Mouse (Mus musculus) forebrain, postnatal 0 days (tissue): ENCODE data around the gene Slc25a23. TPM values are rescaled to one million over a fixed set of nuclear protein-coding genes. Genes with fewer than 3 reads are reported as not detected.

Experiments used
- ATAC-seq: fragments of 200-750 bp; cut with Nextera tagmentation; 2 replicates; pipeline ENCODE4 v1.8.0; 2017; ENCODE audit warnings: mild to moderate bottlenecking, moderate library complexity
- DNase-seq: peaks from one replicate; pipeline ENCODE4 v3.0.0-alpha.2; 2015
- H3K27ac ChIP-seq: fragments of 300-500 bp; sonication (generic); 2 replicates; pipeline ENCODE4 v1.5.1; 2014; ENCODE audit warnings: low read depth, mild to moderate bottlenecking, antibody characterized with exemption, low read length, moderate library complexity, mixed read lengths
- H3K27me3 ChIP-seq: fragments of 300-500 bp; sonication (generic); 2 replicates; pipeline ENCODE4 v1.6.1; 2014; ENCODE audit warnings: mild to moderate bottlenecking, low read length, mixed read lengths; ENCODE audit not compliant: insufficient read depth
- H3K36me3 ChIP-seq: fragments of 300-500 bp; sonication (generic); 2 replicates; pipeline ENCODE4 v1.6.1; 2014; ENCODE audit warnings: mild to moderate bottlenecking, moderate library complexity; ENCODE audit not compliant: insufficient read depth
- H3K4me1 ChIP-seq: fragments of 300-500 bp; sonication (generic); 2 replicates; pipeline ENCODE4 v1.6.1; 2014; ENCODE audit warnings: antibody characterized with exemption; ENCODE audit not compliant: insufficient read depth
- H3K4me2 ChIP-seq: fragments of 300-500 bp; sonication (generic); 2 replicates; pipeline ENCODE4 v1.6.1; 2014; ENCODE audit warnings: low read depth, mild to moderate bottlenecking, moderate library complexity
- H3K4me3 ChIP-seq: fragments of 300-500 bp; sonication (generic); 2 replicates; pipeline ENCODE4 v1.5.1; 2014; ENCODE audit warnings: low read depth, low read length, mixed read lengths
- H3K9ac ChIP-seq: fragments of 300-500 bp; sonication (generic); 2 replicates; pipeline ENCODE4 v1.6.1; 2014; ENCODE audit warnings: mild to moderate bottlenecking
- H3K9me3 ChIP-seq: fragments of 300-500 bp; sonication (generic); 2 replicates; pipeline ENCODE4 v1.6.1; 2016; ENCODE audit warnings: low read length
- CTCF ChIP-seq: sonication (generic); IDR thresholded peaks from 2 replicates; pipeline ENCODE4 v1.5.1; 2016; ENCODE audit warnings: antibody characterized with exemption, control low read depth, low read depth
- WGBS: fragments of 180-500 bp; shearing (Covaris S2); extraction: QIAGEN DNeasy Blood & Tissue Kit; methylation state at CpG from one replicate; pipeline ENCODE4 v1.1.7; 2014; 5-methylcytosine and 5-hydroxymethylcytosine counted together
- polyA plus RNA-seq: library from polyadenylated mRNA; unstranded; fragments of >200 nt; fragmentation: Nextera tagmentation; extraction: Ambion mirVana; gene quantifications from 2 replicates; pipeline ENCODE4 v1.2.1, GENCODE M21; 2015
- total RNA-seq: library from RNA; depleted of rRNA; stranded (reverse); fragments of >200 nt; gene quantifications from 2 replicates; pipeline ENCODE4 v1.2.3, GENCODE M21; 2014

Gene Slc25a23
- total and polyA plus RNA-seq, 2 experiments from 2014 or later = 43.2 to 101 TPM

- TF ChIP-seq CTCF = no peak
- ATAC-seq = no peak
- Histone ChIP-seq H3K27me3 (no peaks in the 10 kb centered on the region), H3K4me1 (no peaks in the 10 kb centered on the region), H3K4me2 (no peak overlapping the region), H3K4me3 (no peak overlapping the region), H3K9ac (no peak overlapping the region), H3K9me3 (no peaks in the 10 kb centered on the region), H3K27ac (no peak overlapping the region), H3K36me3 (peaks cover 64% of the 10 kb centered on the region)
- DNase-seq = no peak
- 89% methylated on average over 5 of the region's 5 CpGs for WGBS
Observed at GRCm38 (mm10) chr17:57020960-57021359, 38.7 kb downstream of the Slc25a23 start.

- H3K9me3 ChIP-seq = no peaks in the 10 kb centered on the region
- peaks cover 51% of the 10 kb centered on the region for H3K36me3 ChIP-seq
- DNase-seq (no peak), ATAC-seq (no peak)
- no peak overlapping the region for H3K9ac ChIP-seq
- 81% methylated on average over 2 of the region's 2 CpGs for WGBS
- H3K4me3 ChIP-seq = no peak overlapping the region
- TF ChIP-seq CTCF = no peak
- no peak overlapping the region for H3K4me2 ChIP-seq
- no peaks in the 10 kb centered on the region for H3K4me1 ChIP-seq
- H3K27ac ChIP-seq = no peak overlapping the region
- H3K27me3 ChIP-seq = no peaks in the 10 kb centered on the region
Observed at GRCm38 (mm10) chr17:57019693-57020092, 40.0 kb downstream of the Slc25a23 start.

DNA sequence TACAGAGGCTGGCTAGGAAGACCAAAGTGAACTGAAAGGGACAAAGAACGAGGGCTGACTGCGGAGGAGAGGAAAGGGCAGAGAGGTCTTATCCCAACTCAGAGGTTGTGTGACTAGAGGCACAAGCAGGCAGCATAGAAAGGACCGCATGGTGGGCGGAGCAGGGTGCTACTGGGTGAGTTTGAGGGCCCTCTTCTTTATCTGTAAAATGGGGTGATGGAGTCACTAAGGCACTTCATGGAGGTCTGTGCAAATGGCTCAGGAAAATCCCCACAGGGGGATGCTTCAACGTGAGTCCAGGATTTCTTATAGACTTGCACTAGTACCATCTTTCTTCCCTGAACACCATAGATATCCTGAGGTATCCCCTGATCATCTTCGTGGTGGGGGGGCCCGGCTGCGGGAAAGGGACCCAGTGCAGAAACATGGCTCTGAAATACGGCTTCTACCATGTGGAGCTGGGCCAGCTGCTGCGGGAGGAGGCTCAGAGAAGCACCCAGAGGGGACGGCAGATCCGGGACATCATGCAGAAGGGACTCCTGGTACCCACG, 47.3 kb downstream of the Slc25a23 start:
- no peak for ATAC-seq
- DNase-seq = no peak
- H3K4me2 ChIP-seq = peak overlapping the region; percentile 83
- H3K4me3 ChIP-seq = peak overlapping the region; percentile 74
- no peak for TF ChIP-seq CTCF
- H3K36me3 ChIP-seq = peaks cover 14% of the 10 kb centered on the region
- peak overlapping the region; percentile 96; the same call in 1 of the 2 replicates for H3K9ac ChIP-seq
- H3K9me3 ChIP-seq = no peaks in the 10 kb centered on the region
- no peaks in the 10 kb centered on the region for H3K27me3 ChIP-seq
- peaks cover 18% of the 10 kb centered on the region for H3K4me1 ChIP-seq
- 72% methylated on average over 13 of the region's 13 CpGs for WGBS
- peak overlapping the region; percentile 97 for H3K27ac ChIP-seq

GRCm38 (mm10) chr17:57011236-57012141, 48.2 kb downstream of the Slc25a23 start, which contains the start of the genes Gtf2f1 and Gm17949:
Gene Gtf2f1 (minus strand): TSS chr17:57011288.
Gene Gm17949 (plus strand): TSS chr17:57011469.
- peak; percentile 56 for TF ChIP-seq CTCF
- Histone ChIP-seq H3K9ac (peak within 1 kb of the TSS; percentile 96), H3K27me3 (no peaks in the 10 kb centered on the region), H3K27ac (peak within 1 kb of the TSS; percentile 97), H3K4me2 (peak within 1 kb of the TSS; percentile 90), H3K9me3 (no peaks in the 10 kb centered on the region), H3K36me3 (peaks cover 22% of the 10 kb centered on the region), H3K4me3 (peak within 1 kb of the TSS; percentile 74), H3K4me1 (peaks cover 18% of the 10 kb centered on the region)
- WGBS = 1% methylated on average over 51 of the region's 51 CpGs
- peak; percentile 100 for DNase-seq
- peak; percentile 93 for ATAC-seq

DNA sequence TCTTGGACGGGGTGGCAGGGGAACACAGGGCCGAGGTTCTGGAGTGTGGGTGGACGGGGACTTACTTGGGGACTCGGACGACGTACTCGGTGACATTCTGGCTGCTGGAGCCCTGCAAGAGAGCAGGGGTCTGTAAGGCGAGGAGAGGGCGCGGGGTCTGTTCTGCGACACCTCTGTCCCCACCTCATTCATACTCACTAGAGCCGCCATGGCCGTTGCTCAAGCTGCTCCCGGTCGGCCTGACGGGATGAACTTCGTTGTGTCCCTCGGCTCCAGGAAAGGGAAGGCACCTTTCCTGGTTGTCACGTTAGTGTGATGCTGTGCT, 48.8 kb downstream of the Slc25a23 start:
- under 1% methylated on average over 19 of the region's 19 CpGs for WGBS
- peak overlapping the region; percentile 78 for H3K9ac ChIP-seq
- no peaks in the 10 kb centered on the region for H3K27me3 ChIP-seq
- peak overlapping the region; percentile 90 for H3K4me2 ChIP-seq
- H3K4me3 ChIP-seq = peak overlapping the region; percentile 74
- no peak for DNase-seq
- peak overlapping the region; percentile 86 for H3K27ac ChIP-seq
- ATAC-seq = peak; percentile 30
- H3K36me3 ChIP-seq = peaks cover 25% of the 10 kb centered on the region
- no peak for TF ChIP-seq CTCF
- H3K9me3 ChIP-seq = no peaks in the 10 kb centered on the region
- H3K4me1 ChIP-seq = peaks cover 18% of the 10 kb centered on the region

DNA sequence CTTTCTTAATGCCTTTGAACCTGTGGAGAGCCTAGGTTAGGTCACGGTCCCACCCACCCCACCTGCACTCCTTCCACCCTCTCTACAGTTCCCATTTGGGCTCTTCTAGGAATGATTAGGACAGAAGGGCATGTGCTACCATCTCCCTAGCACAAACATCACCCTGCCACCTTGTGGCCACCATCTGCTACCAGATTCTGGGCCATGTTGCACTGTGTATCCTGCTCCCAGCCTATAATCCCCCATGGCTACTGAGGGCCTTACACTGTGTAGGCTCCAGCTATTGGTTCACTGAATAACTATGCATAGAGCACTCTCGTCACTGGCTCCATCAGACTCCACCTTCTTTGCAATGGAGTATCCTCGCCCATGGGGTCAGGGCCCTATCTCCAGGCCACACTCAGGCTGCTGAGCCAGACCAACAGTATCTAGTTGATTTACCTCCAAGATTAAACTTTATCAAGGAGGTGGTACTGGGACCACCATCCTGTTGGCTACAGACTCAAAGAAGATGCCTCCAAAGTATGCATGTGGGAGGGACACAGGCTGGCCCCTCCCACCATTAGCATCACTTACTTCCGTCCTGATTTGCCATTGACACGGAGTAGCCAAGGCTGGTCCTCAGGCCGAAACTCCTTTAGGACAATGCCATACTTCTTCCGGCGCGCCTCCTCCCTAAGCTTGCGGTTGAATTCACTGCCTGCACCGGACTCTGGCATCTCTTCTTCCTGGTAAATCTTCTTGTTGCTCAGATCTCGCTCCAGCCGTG, 52.3 kb downstream of the Slc25a23 start:
- H3K4me1 ChIP-seq = peaks cover 15% of the 10 kb centered on the region
- no peak overlapping the region for H3K4me2 ChIP-seq
- no peak overlapping the region for H3K9ac ChIP-seq
- H3K4me3 ChIP-seq = no peak overlapping the region
- H3K36me3 ChIP-seq = peaks cover 51% of the 10 kb centered on the region
- 93% methylated on average over 13 of the region's 13 CpGs for WGBS
- peak; percentile 56 for TF ChIP-seq CTCF
- DNase-seq (no peak), ATAC-seq (no peak)
- no peak overlapping the region for H3K27ac ChIP-seq
- H3K27me3 ChIP-seq = no peaks in the 10 kb centered on the region
- no peaks in the 10 kb centered on the region for H3K9me3 ChIP-seq
